Mouse (Mus musculus) A20 (cell line): ENCODE data around the gene Ablim2.

Experiments used
- DNase-seq: peaks from one replicate; pipeline ENCODE4 v3.0.0-alpha.2; 2011; ENCODE audit warnings: low read depth, low spot score

The Ablim2 gene

GRCm38 (mm10) chr5:35757639-35758001, at the start of gene Ablim2:
Gene Ablim2, plus strand, starts transcription at chr5:35757880.
- peak; percentile 96 for DNase-seq

DNA sequence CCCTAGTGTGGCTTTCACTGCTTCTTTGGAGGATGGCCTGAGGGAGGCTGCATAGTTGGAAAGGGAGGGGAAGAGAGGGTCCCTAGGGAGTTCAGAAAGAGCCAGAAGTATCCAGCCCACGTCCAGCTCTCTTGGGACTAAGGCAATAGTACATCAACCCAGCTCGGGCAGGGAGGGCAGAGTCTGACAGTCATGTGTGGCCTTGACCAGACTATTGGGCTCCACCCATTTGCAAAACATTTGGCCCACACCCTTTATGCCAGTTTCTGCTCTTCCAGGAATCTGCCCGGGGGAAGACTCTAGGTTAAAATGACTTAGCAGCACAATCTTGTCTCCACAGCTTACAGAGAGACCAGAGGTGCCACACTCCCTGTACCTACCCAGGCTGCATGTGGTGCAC, 47.2 kb upstream of the Ablim2 start:
- DNase-seq, result no peak

- no peak for DNase-seq
Measured at GRCm38 (mm10) chr5:35710931-35711330, 46.7 kb upstream of the Ablim2 start.

- no peak for DNase-seq
Measured at GRCm38 (mm10) chr5:35712517-35712916, 45.2 kb upstream of the Ablim2 start.

DNA sequence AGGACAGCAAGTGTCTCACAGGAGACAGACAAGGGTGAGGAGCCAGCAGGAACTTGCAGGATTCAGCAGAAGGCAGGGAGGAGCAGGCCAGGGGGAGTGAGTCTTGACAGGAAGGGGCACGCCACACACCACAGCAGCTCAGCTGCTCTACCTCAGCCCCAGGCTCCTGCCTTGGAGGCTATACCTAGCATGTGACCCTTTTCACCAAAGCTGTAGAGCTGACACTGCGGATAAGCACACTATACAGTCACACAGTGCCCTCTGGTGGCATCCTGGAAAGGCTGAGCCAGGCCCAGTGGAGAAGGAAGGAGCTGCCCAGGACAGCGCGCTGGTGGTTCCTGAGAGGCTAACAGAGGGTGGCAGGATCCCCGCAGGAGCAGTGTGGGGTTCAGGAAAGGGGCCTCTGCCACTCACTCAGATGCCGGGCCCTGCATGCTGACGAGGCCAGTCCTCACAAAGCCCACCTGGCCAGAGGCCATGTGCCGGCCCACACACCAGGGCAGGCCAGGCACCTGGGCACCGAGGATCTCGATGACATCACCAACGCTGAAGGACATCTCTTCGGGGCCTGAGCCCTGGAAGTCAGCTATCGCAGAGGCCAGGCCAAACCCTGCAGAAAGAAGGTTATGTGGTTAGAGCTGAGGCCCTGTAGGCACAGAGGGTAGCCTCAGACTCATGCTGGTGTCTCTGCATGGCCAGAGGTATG, 43.9 kb upstream of the Ablim2 start:
- peak; percentile 47 for DNase-seq

DNA sequence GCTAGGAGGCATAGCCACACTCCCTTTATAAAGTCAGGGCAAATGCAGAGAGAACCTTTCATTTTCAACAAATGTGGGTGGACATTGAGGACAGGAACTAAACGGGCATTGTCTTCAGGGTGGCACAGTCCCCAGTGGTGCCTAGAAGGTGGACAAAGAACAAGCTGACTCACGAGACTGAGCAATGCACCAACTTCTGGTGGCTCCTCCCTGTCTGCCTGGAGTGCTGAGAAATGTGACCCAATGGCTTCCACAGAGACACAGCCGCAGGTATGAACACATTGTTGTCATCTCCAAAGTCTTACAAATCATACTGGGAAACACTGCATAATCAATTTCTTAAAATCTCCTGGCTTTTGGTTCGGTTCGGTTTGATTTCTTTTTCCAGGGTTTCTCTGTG, 40.2 kb upstream of the Ablim2 start:
- no peak for DNase-seq

GRCm38 (mm10) chr5:35717946-35718345, 39.7 kb upstream of the Ablim2 start:
- no peak for DNase-seq

- no peak for DNase-seq
Measured at GRCm38 (mm10) chr5:35718817-35719216, 38.9 kb upstream of the Ablim2 start.

GRCm38 (mm10) chr5:35719343-35719742, 38.3 kb upstream of the Ablim2 start:
- DNase-seq, result no peak

GRCm38 (mm10) chr5:35719880-35720279, 37.8 kb upstream of the Ablim2 start:
- no peak for DNase-seq

DNA sequence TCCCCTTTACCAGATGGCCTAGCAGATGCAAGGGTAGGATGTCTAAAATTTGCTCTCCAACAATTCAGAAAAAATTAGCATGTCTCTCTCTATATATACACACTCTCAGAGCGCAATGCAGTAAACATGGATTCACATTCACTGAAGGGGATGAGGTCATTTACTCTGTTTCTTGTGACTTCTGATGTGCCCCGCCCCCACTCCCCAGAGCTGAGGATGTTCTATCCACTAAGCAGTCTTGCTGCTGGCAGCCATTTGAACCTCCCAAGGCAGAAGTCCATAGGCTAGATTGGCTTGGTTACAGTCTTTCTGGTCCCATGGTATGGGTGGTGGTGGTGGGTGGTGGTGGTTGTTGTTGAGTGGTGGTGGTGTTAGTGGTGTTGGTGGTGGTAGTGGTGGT, 35.7 kb upstream of the Ablim2 start:
- DNase-seq, result no peak

- no peak for DNase-seq
Measured at GRCm38 (mm10) chr5:35722654-35723053, 35.0 kb upstream of the Ablim2 start.

DNA sequence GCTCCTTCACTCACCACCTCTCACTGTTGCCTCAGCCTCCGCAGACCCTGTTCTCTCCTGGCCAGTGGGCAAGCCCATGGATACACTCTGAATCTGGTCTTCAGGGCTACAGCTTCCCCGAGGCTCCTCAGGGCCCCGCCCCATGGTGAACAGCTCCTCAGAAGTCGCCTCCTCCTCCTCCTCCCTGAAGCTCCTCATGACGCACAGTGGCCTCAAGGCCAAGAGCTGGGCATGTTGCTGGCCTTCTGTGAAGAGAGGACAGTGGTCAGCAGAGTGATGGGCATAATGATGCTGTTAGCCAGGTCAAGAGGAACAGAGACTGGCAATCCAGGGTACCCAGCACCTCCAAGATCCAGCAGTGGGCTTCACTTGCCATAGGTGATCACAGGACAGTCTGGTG, 33.8 kb upstream of the Ablim2 start:
- DNase-seq, result no peak

DNA sequence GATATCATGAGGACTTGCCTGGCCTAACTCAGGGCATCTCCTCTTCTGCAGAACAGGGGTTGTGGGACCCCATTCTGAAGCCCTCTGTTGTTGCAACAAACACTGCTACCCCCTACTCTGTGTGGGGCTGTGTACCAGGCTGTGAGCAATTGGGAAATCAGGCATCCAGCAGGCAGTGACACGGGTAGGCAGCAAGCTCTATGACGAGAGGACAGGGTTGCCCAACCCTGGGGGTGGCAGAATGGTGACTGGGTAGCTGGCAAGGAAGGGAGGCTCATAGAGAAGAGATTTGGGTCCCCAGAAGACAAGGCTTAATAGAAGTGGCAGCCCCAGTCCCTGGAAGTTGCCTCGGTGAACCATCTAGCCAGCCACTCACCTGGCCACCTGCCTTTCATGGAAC, 31.8 kb upstream of the Ablim2 start:
- no peak for DNase-seq

DNA sequence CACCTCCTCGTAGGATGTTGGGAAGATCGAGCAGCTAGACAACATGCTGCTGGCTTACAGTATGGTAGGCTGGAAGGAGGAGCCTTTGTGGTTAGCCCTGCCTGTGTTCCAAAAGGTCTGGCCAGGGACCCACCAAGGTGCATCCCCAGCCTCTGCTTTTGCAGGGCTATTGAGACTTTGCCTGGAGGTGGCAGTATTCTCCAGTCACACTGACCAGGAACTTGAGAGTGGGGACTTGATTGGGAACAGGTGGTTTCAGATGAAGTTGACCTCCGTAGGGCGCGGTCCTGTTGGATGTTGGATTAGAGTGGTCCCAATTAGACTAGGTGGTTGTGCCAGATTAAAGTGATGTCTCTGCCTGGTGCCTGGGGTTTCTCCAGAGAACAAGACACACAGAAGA, 30.2 kb upstream of the Ablim2 start:
- DNase-seq, result no peak

- no peak for DNase-seq
Measured at GRCm38 (mm10) chr5:35728344-35728956, 29.2 kb upstream of the Ablim2 start.

DNA sequence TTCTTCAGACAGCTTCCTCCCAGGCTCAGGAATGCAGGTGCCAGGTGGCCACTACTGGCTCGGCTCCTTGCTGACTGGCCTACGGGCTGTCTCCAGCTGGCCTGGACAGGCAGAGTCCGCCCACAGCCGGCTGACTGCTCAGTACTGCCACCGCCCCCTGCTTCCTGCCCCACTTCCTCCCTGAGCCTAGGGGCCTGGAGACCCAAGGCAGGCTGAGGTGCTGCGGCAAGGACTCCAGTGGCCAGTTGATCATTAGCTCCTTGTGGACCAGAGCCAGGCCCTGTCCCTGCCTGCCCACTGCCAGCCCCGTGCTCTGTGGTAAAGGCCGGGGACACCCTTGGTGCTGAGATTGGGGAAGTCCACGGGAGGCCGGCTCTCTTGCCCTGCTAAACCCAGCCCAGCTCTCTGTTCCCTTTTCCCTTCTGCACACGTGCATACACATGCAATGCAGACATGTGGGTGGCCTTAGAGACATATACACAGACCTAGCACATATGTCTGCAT, 28.7 kb upstream of the Ablim2 start:
- DNase-seq, result peak; percentile 90

GRCm38 (mm10) chr5:35729844-35730243, 27.8 kb upstream of the Ablim2 start:
- no peak for DNase-seq

- DNase-seq, result no peak
Measured at GRCm38 (mm10) chr5:35730552-35730951, 27.1 kb upstream of the Ablim2 start.

GRCm38 (mm10) chr5:35731006-35731405, 26.7 kb upstream of the Ablim2 start:
- no peak for DNase-seq

DNA sequence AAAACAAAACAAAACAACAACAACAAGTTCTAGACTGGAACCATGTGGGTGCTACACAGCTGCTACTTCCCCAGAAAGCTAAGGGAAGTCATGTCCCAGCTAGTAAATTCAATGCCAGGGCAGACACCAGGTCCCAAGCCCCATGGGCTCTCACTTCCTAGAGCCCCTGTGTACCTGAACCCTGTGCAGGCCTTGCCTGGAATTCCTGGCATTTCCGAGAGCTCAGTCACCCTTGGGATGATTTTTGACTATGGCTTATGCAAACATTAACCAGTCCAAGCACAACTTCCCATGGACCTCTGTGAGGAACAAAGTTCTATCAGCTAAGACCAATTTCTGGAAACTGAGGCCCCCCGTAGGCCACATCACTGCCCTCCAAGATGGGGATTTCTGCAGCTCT, 24.2 kb upstream of the Ablim2 start:
- DNase-seq, result no peak

- DNase-seq, result peak; percentile 42
Measured at GRCm38 (mm10) chr5:35737231-35737901, 20.3 kb upstream of the Ablim2 start.

- DNase-seq, result no peak
Measured at GRCm38 (mm10) chr5:35739005-35739404, 18.7 kb upstream of the Ablim2 start.
